Mouse (Mus musculus): ENCODE results near the gene Dhx15. TPM values are rescaled to one million over a fixed set of nuclear protein-coding genes. Genes with fewer than 3 reads are reported as not detected.

The Dhx15 gene
- polyA plus RNA-seq, 1 experiment from 2014 or later = 108 TPM

DNA sequence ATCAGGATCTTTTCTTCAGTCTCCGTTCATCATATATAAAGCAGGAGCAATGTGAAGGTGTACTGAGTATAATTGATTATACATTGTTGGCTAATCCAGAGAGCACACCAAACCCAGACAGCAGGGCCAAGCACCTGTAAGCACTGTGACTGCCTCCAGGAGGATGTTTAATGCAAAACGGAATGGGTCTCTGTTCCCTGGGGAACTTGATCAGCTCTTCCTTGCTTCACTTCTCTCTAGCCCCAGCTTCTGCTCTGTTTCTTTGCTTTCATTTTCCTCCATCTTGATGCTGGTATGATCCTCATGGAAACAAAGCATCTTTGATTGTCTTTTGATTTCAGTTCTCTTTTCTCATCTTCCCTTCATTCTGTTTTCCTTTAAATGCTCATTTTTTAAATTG lies 42.3 kb upstream of the Dhx15 start:
- DNase-seq (ENCODE audit: low spot score) (no peak), ATAC-seq (replicated peaks; ENCODE audit: low FRiP score, low read depth) (no peak)
- WGBS = 76% methylated on average over 2 of the region's 2 CpGs
- Histone ChIP-seq H3K27ac (no peak overlapping the region), H3K9me3 (replicated peaks; ENCODE audit: low read length) (no peaks in the 10 kb centered on the region), H3K4me3 (replicated peaks; ENCODE audit: low read depth, low read length) (no peak overlapping the region), H3K9ac (ENCODE audit: low read depth, low read length) (no peak overlapping the region), H3K4me1 (replicated peaks; ENCODE audit: insufficient read depth, low read length) (no peaks in the 10 kb centered on the region), H3K4me2 (ENCODE audit: low read length) (no peak overlapping the region), H3K36me3 (ENCODE audit: insufficient read depth, low read length) (no peaks in the 10 kb centered on the region), H3K27me3 (ENCODE audit: insufficient read depth, low read length) (no peaks in the 10 kb centered on the region)
- TF ChIP-seq CTCF (IDR thresholded peaks at IDR 0.05; ENCODE audit: low read depth) = no peak

- WGBS = 94% methylated on average over 2 of the region's 2 CpGs
- ATAC-seq (replicated peaks; ENCODE audit: low FRiP score, low read depth) = no peak
- Histone ChIP-seq H3K27me3 (ENCODE audit: insufficient read depth, low read length) (no peaks in the 10 kb centered on the region), H3K9ac (ENCODE audit: low read depth, low read length) (no peak overlapping the region), H3K4me3 (replicated peaks; ENCODE audit: low read depth, low read length) (no peak overlapping the region), H3K27ac (no peak overlapping the region), H3K36me3 (ENCODE audit: insufficient read depth, low read length) (no peaks in the 10 kb centered on the region), H3K4me2 (ENCODE audit: low read length) (no peak overlapping the region), H3K4me1 (replicated peaks; ENCODE audit: insufficient read depth, low read length) (no peaks in the 10 kb centered on the region), H3K9me3 (replicated peaks; ENCODE audit: low read length) (no peaks in the 10 kb centered on the region)
- TF ChIP-seq CTCF (IDR thresholded peaks at IDR 0.05; ENCODE audit: low read depth) = no peak
- DNase-seq (ENCODE audit: low spot score) = no peak
Measured at GRCm38 (mm10) chr5:52232199-52232598, 41.9 kb upstream of the Dhx15 start.

GRCm38 (mm10) chr5:52230466-52230865 lies 40.2 kb upstream of the Dhx15 start:
- Histone ChIP-seq H3K27ac (no peak overlapping the region), H3K4me2 (ENCODE audit: low read length) (no peak overlapping the region), H3K9ac (ENCODE audit: low read depth, low read length) (no peak overlapping the region), H3K27me3 (ENCODE audit: insufficient read depth, low read length) (no peaks in the 10 kb centered on the region), H3K36me3 (ENCODE audit: insufficient read depth, low read length) (no peaks in the 10 kb centered on the region), H3K9me3 (replicated peaks; ENCODE audit: low read length) (no peaks in the 10 kb centered on the region), H3K4me1 (replicated peaks; ENCODE audit: insufficient read depth, low read length) (no peaks in the 10 kb centered on the region), H3K4me3 (replicated peaks; ENCODE audit: low read depth, low read length) (no peak overlapping the region)
- 83% methylated on average over 7 of the region's 7 CpGs for WGBS
- DNase-seq (ENCODE audit: low spot score) (no peak), ATAC-seq (replicated peaks; ENCODE audit: low FRiP score, low read depth) (no peak)
- no peak for TF ChIP-seq CTCF (IDR thresholded peaks at IDR 0.05; ENCODE audit: low read depth)

DNA sequence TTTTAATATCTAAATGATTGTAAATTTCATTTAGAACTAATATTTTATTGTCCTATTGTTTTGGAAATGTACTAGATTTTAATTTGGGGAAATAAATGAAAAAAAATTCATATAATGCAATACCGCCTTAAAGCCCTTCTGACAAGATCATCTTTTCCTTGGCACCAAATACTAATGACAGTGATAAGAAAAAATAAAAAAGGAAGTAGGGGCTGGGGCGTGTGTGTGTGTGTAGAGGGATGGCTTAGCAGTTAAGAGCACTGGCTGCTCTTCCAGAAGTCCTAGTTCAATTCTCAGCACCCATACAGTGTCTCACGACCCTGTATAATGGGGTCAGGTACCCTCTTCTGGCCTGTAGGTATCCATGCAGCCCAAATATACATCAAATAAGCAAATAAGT lies 36.4 kb upstream of the Dhx15 start:
- H3K36me3 ChIP-seq (ENCODE audit: insufficient read depth, low read length) = no peaks in the 10 kb centered on the region
- TF ChIP-seq CTCF (IDR thresholded peaks at IDR 0.05; ENCODE audit: low read depth) = no peak
- no peak for DNase-seq (ENCODE audit: low spot score)
- no peaks in the 10 kb centered on the region for H3K9me3 ChIP-seq (replicated peaks; ENCODE audit: low read length)
- no peak overlapping the region for H3K9ac ChIP-seq (ENCODE audit: low read depth, low read length)
- no peaks in the 10 kb centered on the region for H3K4me1 ChIP-seq (replicated peaks; ENCODE audit: insufficient read depth, low read length)
- no peak overlapping the region for H3K4me3 ChIP-seq (replicated peaks; ENCODE audit: low read depth, low read length)
- ATAC-seq (replicated peaks; ENCODE audit: low FRiP score, low read depth) = no peak
- 81% methylated on average over 3 of the region's 3 CpGs for WGBS
- H3K4me2 ChIP-seq (ENCODE audit: low read length) = no peak overlapping the region
- H3K27ac ChIP-seq = no peak overlapping the region
- H3K27me3 ChIP-seq (ENCODE audit: insufficient read depth, low read length) = no peaks in the 10 kb centered on the region

DNA sequence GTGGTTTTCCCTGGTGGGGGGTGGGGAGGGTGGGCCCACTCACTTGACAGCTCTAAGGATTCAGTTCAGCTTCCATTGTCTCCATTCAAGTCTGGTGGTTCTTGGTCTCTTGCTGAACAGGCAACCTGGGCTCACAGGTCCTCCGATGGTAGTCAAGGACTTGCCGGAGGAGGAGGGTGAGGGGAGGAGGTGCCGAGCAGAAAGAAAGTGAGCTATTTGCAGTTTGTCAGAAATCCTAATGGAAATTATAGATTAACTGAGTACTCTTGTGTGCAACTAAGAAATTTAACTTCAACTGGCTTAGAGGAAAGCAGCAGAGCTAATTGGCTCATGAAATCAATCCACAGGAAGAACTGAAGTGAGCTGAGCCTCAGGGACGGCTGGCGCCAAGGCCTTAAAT lies 31.3 kb upstream of the Dhx15 start:
- 71% methylated on average over 5 of the region's 5 CpGs for WGBS
- no peaks in the 10 kb centered on the region for H3K27me3 ChIP-seq (ENCODE audit: insufficient read depth, low read length)
- no peak for ATAC-seq (replicated peaks; ENCODE audit: low FRiP score, low read depth)

GRCm38 (mm10) chr5:52220013-52220804 lies 29.9 kb upstream of the Dhx15 start:
- Histone ChIP-seq H3K4me3 (replicated peaks; ENCODE audit: low read depth, low read length) (no peak overlapping the region), H3K9ac (ENCODE audit: low read depth, low read length) (no peak overlapping the region), H3K4me2 (ENCODE audit: low read length) (no peak overlapping the region), H3K27ac (no peak overlapping the region), H3K36me3 (ENCODE audit: insufficient read depth, low read length) (no peaks in the 10 kb centered on the region), H3K4me1 (replicated peaks; ENCODE audit: insufficient read depth, low read length) (peaks cover 7% of the 10 kb centered on the region; the same call in 1 of the 2 replicates), H3K27me3 (ENCODE audit: insufficient read depth, low read length) (no peaks in the 10 kb centered on the region), H3K9me3 (replicated peaks; ENCODE audit: low read length) (no peaks in the 10 kb centered on the region)
- DNase-seq (ENCODE audit: low spot score) = no peak
- ATAC-seq (replicated peaks; ENCODE audit: low FRiP score, low read depth) = no peak
- TF ChIP-seq CTCF (IDR thresholded peaks at IDR 0.05; ENCODE audit: low read depth) = no peak
- WGBS = 63% methylated on average over 14 of the region's 14 CpGs

More for the DNA sequence above, 31.3 kb upstream of the Dhx15 start:
- TF ChIP-seq CTCF (IDR thresholded peaks at IDR 0.05; ENCODE audit: low read depth) = no peak
- no peaks in the 10 kb centered on the region for H3K36me3 ChIP-seq (ENCODE audit: insufficient read depth, low read length)
- no peak overlapping the region for H3K4me2 ChIP-seq (ENCODE audit: low read length)
- H3K4me3 ChIP-seq (replicated peaks; ENCODE audit: low read depth, low read length) = no peak overlapping the region
- DNase-seq (ENCODE audit: low spot score) = no peak
- H3K9me3 ChIP-seq (replicated peaks; ENCODE audit: low read length) = no peaks in the 10 kb centered on the region
- no peak overlapping the region for H3K27ac ChIP-seq
- H3K9ac ChIP-seq (ENCODE audit: low read depth, low read length) = no peak overlapping the region
- peaks cover 7% of the 10 kb centered on the region; the same call in 1 of the 2 replicates for H3K4me1 ChIP-seq (replicated peaks; ENCODE audit: insufficient read depth, low read length)

All from kidney, postnatal 0 days (tissue).